Mouse (Mus musculus) liver, embryonic 11.5 days (tissue): ENCODE results near the gene Plce1. TPM values are rescaled to one million over a fixed set of nuclear protein-coding genes. Genes with fewer than 3 reads are reported as not detected.
"Not testable (repeated sequence)": the region's sequence is repeated elsewhere in the genome, so short reads cannot be mapped to it uniquely, and the experiment has no call there.

Experiments used
- ATAC-seq: fragments of 200-750 bp; cut with Nextera tagmentation; replicated peaks from 2 replicates; pipeline ENCODE4 v1.8.0; 2017; ENCODE audit warnings: moderate number of reproducible peaks, mild to moderate bottlenecking, moderate TSS enrichment, moderate library complexity; ENCODE audit not compliant: low FRiP score
- DNase-seq: peaks from one replicate; pipeline ENCODE4 v3.0.0-alpha.2; 2017; ENCODE audit warnings: low spot score
- H3K27ac ChIP-seq: fragments of 300-500 bp; sonication (generic); 2 replicates; pipeline ENCODE4 v1.5.1; 2014; ENCODE audit warnings: mild to moderate bottlenecking, low read depth, low read length, control low read depth
- H3K27me3 ChIP-seq: fragments of 300-500 bp; sonication (generic); replicated peaks from 2 replicates; pipeline ENCODE4 v1.6.1; 2014; ENCODE audit warnings: low read length, mixed read lengths; ENCODE audit not compliant: control insufficient read depth, insufficient read depth
- H3K36me3 ChIP-seq: fragments of 300-500 bp; sonication (generic); 2 replicates; pipeline ENCODE4 v1.6.1; 2014; ENCODE audit warnings: mild to moderate bottlenecking, low read length, moderate library complexity, mixed read lengths; ENCODE audit not compliant: control insufficient read depth, insufficient read depth
- H3K4me1 ChIP-seq: fragments of 300-500 bp; sonication (generic); replicated peaks from 2 replicates; pipeline ENCODE4 v1.6.1; 2014; ENCODE audit warnings: low read length, mixed read lengths; ENCODE audit not compliant: control insufficient read depth, insufficient read depth
- H3K4me2 ChIP-seq: fragments of 300-500 bp; sonication (generic); 2 replicates; pipeline ENCODE4 v1.6.1; 2014; ENCODE audit warnings: mild to moderate bottlenecking, control low read depth, moderate library complexity
- H3K4me3 ChIP-seq: fragments of 300-500 bp; sonication (generic); 2 replicates; pipeline ENCODE4 v1.5.1; 2014; ENCODE audit warnings: low read depth, low read length, control low read depth
- H3K9ac ChIP-seq: fragments of 300-500 bp; sonication (generic); 2 replicates; pipeline ENCODE4 v1.6.1; 2014; ENCODE audit warnings: low read depth, low read length, control low read depth
- H3K9me3 ChIP-seq: fragments of 300-500 bp; sonication (generic); 2 replicates; pipeline ENCODE4 v1.6.1; 2016; ENCODE audit warnings: low read length, inconsistent platforms, mixed read lengths; ENCODE audit not compliant: control insufficient read depth
- WGBS: fragments of 180-500 bp; shearing (Covaris S2); extraction: QIAGEN DNeasy Blood & Tissue Kit; methylation state at CpG from one replicate; pipeline ENCODE4 v1.1.7; 2014; 5-methylcytosine and 5-hydroxymethylcytosine counted together
- polyA plus RNA-seq: library from polyadenylated mRNA; unstranded; fragments of >200 nt; fragmentation: Nextera tagmentation; extraction: Ambion mirVana; gene quantifications from 2 replicates; pipeline ENCODE4 v1.2.1, GENCODE M21; 2014

The Plce1 gene
- polyA plus RNA-seq, 1 experiment from 2014 or later: 1.1 TPM

- H3K9ac ChIP-seq: no peak overlapping the region
- no peaks in the 10 kb centered on the region for H3K27me3 ChIP-seq
- WGBS: 72% methylated on average over 9 of the region's 9 CpGs
- no peaks in the 10 kb centered on the region for H3K4me1 ChIP-seq
- DNase-seq (no peak), ATAC-seq (no peak)
- H3K36me3 ChIP-seq: no peaks in the 10 kb centered on the region
- no peak overlapping the region for H3K4me3 ChIP-seq
- no peaks in the 10 kb centered on the region for H3K9me3 ChIP-seq
- H3K4me2 ChIP-seq: no peak overlapping the region
- H3K27ac ChIP-seq: no peak overlapping the region
These were observed 145.5 kb downstream of the Plce1 start for GRCm38 (mm10) chr19:38626246-38627015.

GRCm38 (mm10) chr19:38627075-38627768, 146.3 kb downstream of the Plce1 start:
- no peaks in the 10 kb centered on the region for H3K4me1 ChIP-seq
- DNase-seq (no peak), ATAC-seq (no peak)
- H3K27ac ChIP-seq: no peak overlapping the region
- H3K9ac ChIP-seq: no peak overlapping the region
- no peak overlapping the region for H3K4me2 ChIP-seq
- WGBS: 77% methylated on average over 9 of the region's 9 CpGs
- no peaks in the 10 kb centered on the region for H3K9me3 ChIP-seq
- no peaks in the 10 kb centered on the region for H3K27me3 ChIP-seq
- H3K36me3 ChIP-seq: no peaks in the 10 kb centered on the region
- no peak overlapping the region for H3K4me3 ChIP-seq

- no peak overlapping the region for H3K9ac ChIP-seq
- H3K4me2 ChIP-seq: no peak overlapping the region
- H3K27me3 ChIP-seq: no peaks in the 10 kb centered on the region
- no peak for DNase-seq
- H3K27ac ChIP-seq: no peak overlapping the region
- WGBS: 68% methylated on average over 3 of the region's 3 CpGs
- H3K4me1 ChIP-seq: no peaks in the 10 kb centered on the region
- no peaks in the 10 kb centered on the region for H3K9me3 ChIP-seq
- H3K36me3 ChIP-seq: no peaks in the 10 kb centered on the region
- no peak for ATAC-seq
- H3K4me3 ChIP-seq: no peak overlapping the region
These were observed 151.3 kb downstream of the Plce1 start for GRCm38 (mm10) chr19:38632251-38632650.

DNA sequence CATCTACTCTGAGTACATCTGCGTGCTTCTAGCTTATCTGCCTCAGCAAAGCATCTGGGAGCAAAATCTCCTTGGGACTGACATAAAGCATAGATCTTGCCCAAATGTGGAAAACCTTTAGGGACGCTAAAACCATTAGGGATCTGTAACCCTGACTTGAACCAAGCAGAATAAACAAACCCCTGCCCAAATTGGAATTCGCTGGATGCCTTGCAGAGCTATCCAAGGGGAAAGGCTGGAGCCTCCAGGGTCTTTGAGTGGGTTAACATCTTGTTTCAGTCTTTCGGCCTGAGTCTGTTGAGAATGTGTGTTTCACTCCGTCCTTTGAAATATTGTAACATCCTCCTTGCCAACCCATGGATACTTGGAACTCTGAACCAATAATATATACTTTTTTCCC, 152.4 kb downstream of the Plce1 start:
- H3K4me2 ChIP-seq: no peak overlapping the region
- H3K27ac ChIP-seq: no peak overlapping the region
- no peaks in the 10 kb centered on the region for H3K4me1 ChIP-seq
- DNase-seq (no peak), ATAC-seq (no peak)
- 48% methylated on average over 5 of the region's 5 CpGs for WGBS
- no peaks in the 10 kb centered on the region for H3K9me3 ChIP-seq
- H3K27me3 ChIP-seq: no peaks in the 10 kb centered on the region
- H3K4me3 ChIP-seq: no peak overlapping the region
- H3K36me3 ChIP-seq: no peaks in the 10 kb centered on the region
- no peak overlapping the region for H3K9ac ChIP-seq

DNA sequence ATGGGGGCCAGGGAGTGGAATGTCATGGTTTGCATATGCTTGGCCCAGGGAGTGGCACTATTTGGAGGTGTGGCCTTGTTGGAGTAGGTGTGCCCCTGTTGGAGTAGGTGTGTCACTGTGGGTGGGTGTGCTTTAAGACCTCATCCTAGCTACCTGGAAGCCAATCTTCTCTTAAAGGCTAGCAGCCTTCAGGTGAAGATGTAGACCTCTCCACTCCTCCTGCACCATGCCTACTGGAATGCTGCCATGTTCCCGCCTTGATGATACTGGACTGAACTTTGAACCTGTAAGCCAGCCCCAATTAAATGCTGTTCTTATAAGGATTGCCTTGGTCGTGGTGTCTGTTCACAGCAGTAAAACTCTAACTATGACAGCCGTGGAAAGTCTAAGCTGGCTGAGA, 158.1 kb downstream of the Plce1 start:
- Histone ChIP-seq H3K9me3 (no peaks in the 10 kb centered on the region), H3K4me2 (no peak overlapping the region), H3K36me3 (no peaks in the 10 kb centered on the region), H3K4me3 (no peak overlapping the region), H3K27ac (no peak overlapping the region), H3K9ac (no peak overlapping the region), H3K4me1 (no peaks in the 10 kb centered on the region), H3K27me3 (no peaks in the 10 kb centered on the region)
- ATAC-seq: no peak
- no peak for DNase-seq
- 73% methylated on average over 3 of the region's 3 CpGs for WGBS

- Histone ChIP-seq H3K27ac (no peak overlapping the region), H3K9ac (no peak overlapping the region), H3K4me3 (no peak overlapping the region), H3K9me3 (no peaks in the 10 kb centered on the region), H3K4me2 (no peak overlapping the region), H3K27me3 (no peaks in the 10 kb centered on the region), H3K4me1 (no peaks in the 10 kb centered on the region), H3K36me3 (no peaks in the 10 kb centered on the region)
- DNase-seq (no peak), ATAC-seq (no peak)
- WGBS: 68% methylated on average over 3 of the region's 3 CpGs
These were observed 158.9 kb downstream of the Plce1 start for GRCm38 (mm10) chr19:38639805-38640204.

- not testable (repeated sequence) for H3K27ac ChIP-seq, H3K4me1 ChIP-seq, H3K4me3 ChIP-seq, DNase-seq, H3K9me3 ChIP-seq, H3K9ac ChIP-seq, H3K27me3 ChIP-seq, H3K4me2 ChIP-seq, ATAC-seq, H3K36me3 ChIP-seq
- 47% methylated on average over 1 of the region's 1 CpGs for WGBS
These were observed 161.6 kb downstream of the Plce1 start for GRCm38 (mm10) chr19:38642515-38642914.

- 51% methylated on average over 6 of the region's 6 CpGs for WGBS
- Histone ChIP-seq H3K4me2 (no peak overlapping the region), H3K9ac (no peak overlapping the region), H3K4me3 (no peak overlapping the region), H3K36me3 (no peaks in the 10 kb centered on the region), H3K4me1 (no peaks in the 10 kb centered on the region), H3K27ac (no peak overlapping the region), H3K9me3 (no peaks in the 10 kb centered on the region), H3K27me3 (no peaks in the 10 kb centered on the region)
- DNase-seq (no peak), ATAC-seq (no peak)
These were observed 164.1 kb downstream of the Plce1 start for GRCm38 (mm10) chr19:38644871-38645595.
